Mouse (Mus musculus) heart, embryonic 14.5 days (tissue): ENCODE measurements at regions not wholly inside any gene's neighbourhood (a gene's known extent, or its start where the extent isn't known, plus 50 kb on each side); places are given as distances from the start of the nearest gene placed in this dataset.

Experiments
- ATAC-seq: fragments of 200-750 bp; cut with Nextera tagmentation; 2 replicates; pipeline ENCODE4 v1.8.0; 2017; ENCODE audit warnings: low read depth, moderate TSS enrichment; ENCODE audit not compliant: insufficient number of reproducible peaks, insufficient read depth, low FRiP score
- H3K27ac ChIP-seq, 2 experiments: fragments of 200-500 bp in 1 of 2; fragments of 300-500 bp in 1 of 2; sonication (generic) in 1 of 2; replicated peaks in 1 of 2; 2 replicates each; pipeline ENCODE4 v1.5.1; 2012 to 2014; ENCODE audit warnings: low read depth in 2 of 2, low read length in 2 of 2, control low read depth in 1 of 2, mild to moderate bottlenecking in 1 of 2, mixed read lengths in 1 of 2; ENCODE audit not compliant: control insufficient read depth in 1 of 2, insufficient read depth in 1 of 2
- H3K27me3 ChIP-seq: fragments of 300-500 bp; sonication (generic); 2 replicates; pipeline ENCODE4 v1.6.1; 2014; ENCODE audit warnings: mild to moderate bottlenecking, low read length, control low read depth; ENCODE audit not compliant: control insufficient read depth, insufficient read depth
- H3K36me3 ChIP-seq: fragments of 300-500 bp; sonication (generic); 2 replicates; pipeline ENCODE4 v1.6.1; 2014; ENCODE audit warnings: mild to moderate bottlenecking, control low read depth, low read length, mixed read lengths; ENCODE audit not compliant: control insufficient read depth, insufficient read depth
- H3K4me1 ChIP-seq, 2 experiments: fragments of 200-500 bp in 1 of 2; fragments of 300-500 bp in 1 of 2; sonication (generic) in 1 of 2; 2 replicates each; pipeline ENCODE4 v1.6.1; 2012 to 2014; ENCODE audit warnings: low read length in 2 of 2, control low read depth in 1 of 2, mixed read lengths in 1 of 2; ENCODE audit not compliant: control insufficient read depth in 2 of 2, insufficient read depth in 2 of 2
- H3K4me2 ChIP-seq: fragments of 300-500 bp; sonication (generic); 2 replicates; pipeline ENCODE4 v1.6.1; 2014; ENCODE audit warnings: mild to moderate bottlenecking, low read length
- H3K4me3 ChIP-seq, 2 experiments: fragments of 200-500 bp in 1 of 2; fragments of 300-500 bp in 1 of 2; sonication (generic) in 1 of 2; 2 replicates each; pipeline ENCODE4 v1.5.1; 2012 to 2014; ENCODE audit warnings: low read length in 2 of 2, mild to moderate bottlenecking in 2 of 2, control low read depth in 1 of 2, low read depth in 1 of 2, moderate library complexity in 1 of 2; ENCODE audit not compliant: control insufficient read depth in 1 of 2, insufficient read depth in 1 of 2
- H3K9ac ChIP-seq: fragments of 300-500 bp; sonication (generic); 2 replicates; pipeline ENCODE4 v1.6.1; 2014; ENCODE audit warnings: mild to moderate bottlenecking, low read length
- H3K9me3 ChIP-seq: fragments of 300-500 bp; sonication (generic); 2 replicates; pipeline ENCODE4 v1.6.1; 2016; ENCODE audit warnings: low read length, control low read depth; ENCODE audit not compliant: control insufficient read depth
- WGBS: fragments of 180-500 bp; shearing (Covaris S2); extraction: QIAGEN DNeasy Blood & Tissue Kit; methylation state at CpG from one replicate; pipeline ENCODE4 v1.1.7; 2014; 5-methylcytosine and 5-hydroxymethylcytosine counted together

DNA sequence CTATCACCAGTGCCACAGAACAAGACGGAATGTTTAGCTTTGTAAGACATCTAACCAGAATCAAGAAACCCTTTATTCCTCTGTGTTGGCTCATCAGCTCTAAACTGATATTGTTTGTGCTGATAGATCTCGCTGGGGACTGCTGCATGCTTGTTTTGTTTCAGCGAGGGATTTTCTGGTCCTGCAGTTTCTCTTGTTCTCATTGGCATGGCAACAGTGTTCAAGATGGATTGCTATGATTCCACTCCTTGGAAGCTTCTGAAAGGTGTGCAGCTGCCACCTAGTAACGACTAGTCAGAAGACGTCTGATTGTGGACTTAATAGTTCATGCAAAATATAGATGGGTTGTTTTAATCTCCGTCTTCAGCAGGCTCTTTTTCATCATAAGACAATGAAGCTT, 591.2 kb downstream of the Sorcs1 start:
- Histone ChIP-seq H3K4me3 (no peak overlapping the region), H3K9me3 (no peaks in the 10 kb centered on the region), H3K36me3 (no peaks in the 10 kb centered on the region), H3K27ac (no peak overlapping the region), H3K4me1 (no peaks in the 10 kb centered on the region), H3K9ac (no peak overlapping the region), H3K4me2 (no peak overlapping the region), H3K27me3 (no peaks in the 10 kb centered on the region)
- ATAC-seq: no peak
- 73% methylated on average over 6 of the region's 6 CpGs for WGBS

DNA sequence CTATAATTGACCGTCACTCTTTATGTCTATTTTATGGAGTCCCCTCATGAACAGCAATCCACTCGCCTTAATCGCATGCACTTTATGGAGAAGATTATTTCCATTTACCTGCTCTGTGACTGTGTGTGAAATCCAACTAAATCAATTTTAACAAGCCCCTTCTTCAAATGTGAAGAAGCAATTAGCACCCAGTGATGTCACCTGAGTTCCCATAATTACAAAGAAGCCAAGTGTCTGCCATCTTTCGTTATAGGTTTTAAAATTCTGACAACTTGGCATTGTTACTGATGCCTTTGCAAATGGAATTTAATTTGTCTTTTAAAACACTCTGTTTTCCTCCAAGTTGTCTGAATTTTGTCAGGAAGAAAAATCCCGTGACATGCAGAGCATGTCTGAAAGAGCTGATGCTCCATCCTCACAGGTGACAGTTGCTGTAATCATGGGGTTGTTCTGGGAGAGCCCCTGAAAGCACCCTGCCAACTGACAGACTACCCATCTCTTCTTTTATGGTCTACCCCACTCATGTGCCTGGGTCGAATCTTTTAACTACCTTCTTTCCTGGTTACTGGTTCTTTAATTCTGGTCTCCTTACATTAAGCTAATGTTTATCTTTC, 600.9 kb downstream of the Sorcs1 start:
- no peaks in the 10 kb centered on the region for H3K4me1 ChIP-seq
- no peak overlapping the region for H3K4me3 ChIP-seq
- H3K9ac ChIP-seq: no peak overlapping the region
- no peaks in the 10 kb centered on the region for H3K36me3 ChIP-seq
- ATAC-seq: no peak
- no peak overlapping the region for H3K4me2 ChIP-seq
- WGBS: 81% methylated on average over 6 of the region's 6 CpGs
- no peaks in the 10 kb centered on the region for H3K27me3 ChIP-seq
- peaks cover 3% of the 10 kb centered on the region; the same call in 1 of the 2 replicates for H3K9me3 ChIP-seq
- H3K27ac ChIP-seq: no peak overlapping the region

DNA sequence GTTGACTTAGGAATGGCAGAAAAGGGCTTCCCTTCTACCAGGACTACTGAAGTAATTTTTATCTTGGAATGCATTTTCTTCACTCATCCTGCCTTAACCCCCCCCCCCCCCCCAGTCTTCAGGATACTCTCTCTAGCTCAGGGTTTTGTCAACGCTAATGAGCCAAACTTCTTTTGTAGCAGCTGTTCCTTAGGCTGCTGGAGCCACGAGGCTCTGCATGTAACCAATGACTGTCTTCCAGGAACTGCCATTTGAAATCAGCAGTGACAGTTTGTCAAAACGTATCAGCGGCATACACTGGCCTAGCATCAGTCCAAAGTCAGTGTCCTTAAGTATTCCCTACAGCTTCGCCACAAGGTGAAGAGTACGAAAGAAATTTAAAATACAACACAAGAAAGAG, 618.0 kb downstream of the Sorcs1 start:
- Histone ChIP-seq H3K9me3 (no peaks in the 10 kb centered on the region), H3K36me3 (no peaks in the 10 kb centered on the region), H3K4me2 (no peak overlapping the region), H3K27ac (no peak overlapping the region), H3K27me3 (no peaks in the 10 kb centered on the region), H3K9ac (no peak overlapping the region), H3K4me1 (no peaks in the 10 kb centered on the region), H3K4me3 (no peak overlapping the region)
- no peak for ATAC-seq
- 63% methylated on average over 6 of the region's 6 CpGs for WGBS

DNA sequence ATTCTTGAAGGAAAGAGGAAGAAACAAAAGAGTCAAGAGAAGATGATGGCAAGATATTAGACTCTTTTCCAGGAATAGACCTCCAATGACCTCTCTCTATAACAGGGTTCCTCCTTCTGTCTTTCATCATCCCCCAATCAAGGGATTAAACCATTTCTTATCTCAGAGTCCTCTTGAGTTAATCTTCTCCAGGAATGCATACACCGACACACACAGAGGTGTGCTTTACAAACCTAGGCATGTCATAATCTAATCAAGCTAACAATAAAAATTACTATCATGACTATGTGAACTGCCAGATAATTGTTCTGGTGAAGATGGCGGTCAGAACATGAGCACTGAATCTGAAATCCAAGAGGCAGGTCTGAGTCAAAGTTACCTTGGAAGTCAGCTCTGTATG, 625.5 kb downstream of the Sorcs1 start:
- 45% methylated on average over 2 of the region's 2 CpGs for WGBS
- Histone ChIP-seq H3K36me3 (no peaks in the 10 kb centered on the region), H3K4me1 (no peaks in the 10 kb centered on the region), H3K27me3 (no peaks in the 10 kb centered on the region), H3K9me3 (no peaks in the 10 kb centered on the region), H3K4me2 (no peak overlapping the region), H3K9ac (no peak overlapping the region), H3K4me3 (no peak overlapping the region), H3K27ac (no peak overlapping the region)
- no peak for ATAC-seq

DNA sequence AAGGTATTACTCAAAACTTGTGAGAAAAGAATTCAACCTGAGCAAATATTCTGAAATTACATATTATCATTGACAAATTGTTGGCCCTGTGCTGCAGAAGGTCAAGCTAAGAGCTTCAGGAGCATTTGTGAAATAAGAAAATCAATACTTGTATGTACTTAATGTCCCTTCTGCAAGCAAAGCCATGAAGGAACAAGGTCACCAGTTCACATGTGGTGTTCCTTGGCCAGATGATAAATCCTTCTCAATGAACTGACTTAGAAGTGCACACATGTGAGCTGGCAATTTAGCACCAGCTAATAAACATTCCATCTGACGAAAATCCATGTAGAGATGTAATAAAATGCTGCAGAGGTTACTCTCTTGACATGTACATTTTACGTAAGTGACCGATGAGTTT, 632.7 kb downstream of the Sorcs1 start:
- no peak overlapping the region for H3K4me2 ChIP-seq
- no peaks in the 10 kb centered on the region for H3K9me3 ChIP-seq
- H3K4me1 ChIP-seq: no peaks in the 10 kb centered on the region
- no peak overlapping the region for H3K4me3 ChIP-seq
- H3K27me3 ChIP-seq: no peaks in the 10 kb centered on the region
- no peak overlapping the region for H3K9ac ChIP-seq
- ATAC-seq: no peak
- 82% methylated on average over 3 of the region's 3 CpGs for WGBS
- no peak overlapping the region for H3K27ac ChIP-seq
- H3K36me3 ChIP-seq: no peaks in the 10 kb centered on the region

DNA sequence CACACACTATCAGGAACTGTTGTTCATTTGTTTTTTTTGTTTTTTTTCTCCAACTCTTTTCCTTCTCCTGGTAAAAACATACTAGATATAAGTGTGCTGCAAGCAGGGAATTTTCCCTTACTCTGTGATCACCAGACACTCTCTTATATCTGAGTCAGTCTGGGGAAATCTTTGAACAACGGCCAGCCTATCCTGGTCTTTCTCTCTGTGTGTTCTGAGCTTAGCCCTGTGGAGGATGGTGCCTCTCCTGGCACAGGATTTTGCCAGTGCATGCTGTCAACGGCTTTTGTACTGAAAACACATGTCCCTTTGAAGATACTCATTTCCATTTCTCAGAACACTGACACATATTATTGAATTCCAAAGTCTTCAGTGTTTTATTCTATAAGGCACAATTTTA, 664.8 kb downstream of the Sorcs1 start:
- no peaks in the 10 kb centered on the region for H3K9me3 ChIP-seq
- H3K36me3 ChIP-seq: no peaks in the 10 kb centered on the region
- 0 out of 2 replicates have a peak, but pooled peaks have one; percentile 35 for ATAC-seq
- H3K9ac ChIP-seq: no peak overlapping the region
- WGBS: 11% methylated on average over 2 of the region's 2 CpGs
- no peak overlapping the region for H3K27ac ChIP-seq
- H3K4me3 ChIP-seq: no peak overlapping the region
- H3K4me1 ChIP-seq: no peaks in the 10 kb centered on the region
- no peak overlapping the region for H3K4me2 ChIP-seq
- H3K27me3 ChIP-seq: no peaks in the 10 kb centered on the region

DNA sequence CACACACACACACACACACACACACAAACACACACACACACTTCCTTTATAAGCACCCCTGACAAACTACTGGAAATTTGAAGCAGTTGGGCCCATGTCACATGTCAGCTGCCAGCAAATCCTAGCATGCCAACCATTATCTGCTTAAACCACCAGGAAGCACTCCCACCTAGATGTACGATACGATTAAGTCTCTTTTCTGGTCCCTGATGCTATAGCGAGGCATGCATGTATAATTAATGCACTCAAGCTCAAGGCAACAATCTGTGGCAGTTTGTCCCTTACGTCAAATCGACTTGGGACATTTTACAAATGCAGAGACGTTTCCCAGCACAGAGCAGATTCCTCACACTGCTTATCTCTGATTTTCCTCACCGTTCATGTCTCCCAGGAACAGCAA, 673.2 kb downstream of the Sorcs1 start:
- Histone ChIP-seq H3K27ac (no peak overlapping the region), H3K4me3 (no peak overlapping the region), H3K9ac (no peak overlapping the region), H3K4me2 (no peak overlapping the region), H3K27me3 (no peaks in the 10 kb centered on the region), H3K36me3 (no peaks in the 10 kb centered on the region), H3K4me1 (0 out of 4 replicates have a peak, but pooled peaks cover 0 to 4% of the 10 kb centered on the region in 2 experiments), H3K9me3 (no peaks in the 10 kb centered on the region)
- ATAC-seq: no peak
- 24% methylated on average over 7 of the region's 7 CpGs for WGBS

DNA sequence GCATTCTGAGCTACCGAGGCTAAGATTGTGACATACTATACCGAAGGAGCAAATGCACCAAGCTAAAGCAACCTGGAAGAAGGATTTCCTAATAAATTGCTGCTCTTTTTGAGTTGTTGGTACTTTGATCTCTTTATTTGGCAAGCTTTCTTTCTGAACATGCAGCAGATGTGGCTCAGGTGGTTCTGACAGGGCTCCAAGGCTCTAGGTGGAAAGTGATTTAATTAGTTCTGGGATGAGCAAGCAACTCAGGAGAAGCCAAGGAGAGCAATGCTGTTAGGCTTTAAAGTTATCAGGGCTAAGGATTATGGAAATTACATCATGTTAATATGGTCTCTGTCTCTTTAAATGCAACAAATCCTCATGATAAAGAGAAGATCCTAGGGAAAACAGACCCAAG, 692.6 kb downstream of the Sorcs1 start:
- no peak for ATAC-seq
- Histone ChIP-seq H3K9ac (no peak overlapping the region), H3K27me3 (no peaks in the 10 kb centered on the region), H3K4me3 (no peak overlapping the region), H3K4me2 (no peak overlapping the region), H3K27ac (no peak overlapping the region), H3K9me3 (no peaks in the 10 kb centered on the region), H3K36me3 (no peaks in the 10 kb centered on the region), H3K4me1 (no peaks in the 10 kb centered on the region)
- WGBS: 79% methylated on average over 2 of the region's 2 CpGs
